Mouse (Mus musculus) megakaryocyte, embryonic 14.5 days (primary cell): ENCODE measurements at regions not wholly inside any gene's neighbourhood (a gene's known extent, or its start where the extent isn't known, plus 50 kb on each side); places are given as distances from the start of the nearest gene placed in this dataset.

ENCODE experiments used
- FLI1 ChIP-seq: IDR thresholded peaks from 2 replicates; pipeline ENCODE4 v1.6.1; 2012; ENCODE audit warnings: low read length, inconsistent platforms, mixed read lengths
- GATA1 ChIP-seq: IDR thresholded peaks from 3 replicates; pipeline ENCODE4 v1.6.1; 2012; ENCODE audit warnings: mixed read lengths, low read length, inconsistent platforms, borderline replicate concordance

- TF ChIP-seq GATA1 = no peak
- TF ChIP-seq FLI1 = no peak
These were observed 62.3 kb upstream of the Xcl1 start for GRCm38 (mm10) chr1:164997660-164998059.
